16 mouse cellular contexts compared by ENCODE assay signal in the genomic region with DNA sequence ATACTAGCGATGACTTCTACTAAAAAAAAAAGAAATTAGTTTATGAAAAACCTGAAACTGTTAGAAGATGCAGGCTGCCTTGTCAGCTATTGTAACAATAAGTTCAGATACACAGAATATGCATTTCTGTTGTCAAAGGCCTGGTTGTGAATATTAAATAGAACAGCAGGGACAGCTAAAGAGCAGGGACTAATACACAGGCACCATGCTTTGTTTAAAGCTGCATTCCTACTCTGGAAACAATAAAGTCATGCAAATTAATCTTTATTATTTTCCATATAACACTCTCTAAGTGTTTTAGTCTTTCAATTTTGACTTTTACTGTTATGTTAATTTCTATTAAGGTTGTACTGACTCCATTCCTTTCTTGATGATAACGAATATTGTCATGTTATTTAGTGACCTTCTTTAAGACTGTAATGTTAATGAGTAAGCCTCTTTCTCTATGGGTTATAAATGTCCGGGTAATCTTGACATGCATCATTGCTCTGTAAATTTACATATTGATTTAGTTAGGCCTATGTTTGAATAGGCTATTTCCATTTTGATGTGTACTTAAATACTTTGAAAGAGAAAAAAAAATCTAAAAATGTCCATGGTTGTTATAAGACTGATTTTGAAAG.
"Had no signal": no experiment of that assay in that cellular context is flagged by ENCODE, and none has a peak within 500 bp of the region (broad histone marks: within the 10 kb centered on the region; RNA-seq: fewer than 3 reads in every experiment).

No protein-coding gene starts in this region.

- H3K4me2 ChIP-seq: intestine, embryonic 15.5 days; limb, embryonic 12.5 days; limb, embryonic 15.5 days; liver, embryonic 11.5 days; lung, embryonic 14.5 days had no signal

- H3K4me1 ChIP-seq: intestine, embryonic 15.5 days; limb, embryonic 12.5 days; limb, embryonic 15.5 days had no signal

- DNase-seq: kidney, adult 18-20 months; kidney, adult 9 months; kidney, postnatal 14 days; kidney, postnatal 4 days; left cerebral cortex, postnatal 4 days; liver, postnatal 0 days; lung, embryonic 14.5 days; thymus, adult 18-20 months; thymus, postnatal 36 days had no signal

- H3K36me3 ChIP-seq: intestine, embryonic 15.5 days; limb, embryonic 12.5 days; limb, embryonic 15.5 days had no signal

- H3K27ac ChIP-seq: intestine, embryonic 15.5 days; limb, embryonic 12.5 days; limb, embryonic 15.5 days; liver, embryonic 14.5 days; macrophage had no signal

- H3K9ac ChIP-seq: intestine, embryonic 15.5 days; limb, embryonic 12.5 days; limb, embryonic 15.5 days; liver, embryonic 14.5 days; liver, postnatal 0 days; lung, embryonic 14.5 days had no signal

- ATAC-seq: intestine, embryonic 15.5 days; liver, postnatal 0 days; lung, postnatal 0 days had no signal

- H3K4me3 ChIP-seq: intestine, embryonic 15.5 days; limb, embryonic 12.5 days; limb, embryonic 15.5 days had no signal

- H3K27me3 ChIP-seq: intestine, embryonic 15.5 days; limb, embryonic 12.5 days; limb, embryonic 15.5 days had no signal

- H3K9me3 ChIP-seq: intestine, embryonic 15.5 days; limb, embryonic 12.5 days; limb, embryonic 15.5 days had no signal
